Mouse (Mus musculus) retina, embryonic 14.5 days (tissue): Measurements from ENCODE around the gene Pglyrp1.
"Not testable (repeated sequence)": the region's sequence is repeated elsewhere in the genome, so short reads cannot be mapped to it uniquely, and the experiment has no call there.

Source experiments
- DNase-seq: peaks from one replicate; pipeline ENCODE4 v3.0.0-alpha.2; 2015; ENCODE audit warnings: low spot score

Pglyrp1 gene

DNA sequence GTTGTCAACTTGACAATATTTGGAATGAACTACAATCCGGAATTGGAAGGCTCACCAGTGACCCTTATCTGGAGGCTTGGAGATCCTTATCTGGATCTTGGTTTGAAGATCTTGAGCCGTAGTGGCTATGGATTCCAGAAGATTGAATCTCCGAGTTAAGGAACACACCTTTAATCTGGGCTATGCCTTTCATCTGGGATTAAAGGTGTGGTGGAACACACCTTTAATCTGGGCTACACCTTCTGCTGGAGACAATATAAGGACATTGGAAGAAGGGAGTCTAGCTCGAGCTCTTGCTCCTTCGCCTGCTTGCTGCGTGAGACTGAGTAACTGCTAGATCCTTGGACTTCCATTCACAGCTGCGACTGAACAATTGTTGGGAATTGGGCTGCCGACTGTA, at the start of gene Pglyrp1:
Gene Pglyrp1 (plus strand): TSS at position 301 of the 400 bp plus-strand sequence.
- DNase-seq: not testable (repeated sequence)

DNA sequence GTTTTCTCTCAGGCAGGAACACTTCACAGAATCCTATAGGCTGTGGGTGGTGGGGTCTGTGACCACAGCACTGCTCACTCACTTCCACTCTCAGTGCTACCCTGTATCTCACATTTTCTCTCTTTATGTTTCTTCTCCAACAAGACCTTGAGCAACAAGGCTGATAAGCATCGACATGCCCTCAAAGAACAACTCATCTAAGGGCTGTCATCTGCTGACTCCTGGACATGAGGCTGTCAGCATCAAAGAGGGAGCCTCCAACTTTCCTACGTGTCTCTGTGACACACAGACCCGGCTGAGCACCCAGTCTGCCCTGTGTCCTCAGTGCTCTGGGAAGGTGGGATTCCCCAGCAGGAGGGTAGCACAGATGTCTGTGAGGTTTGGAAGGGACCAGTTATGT, 49.6 kb upstream of the Pglyrp1 start, which contains the start of gene Psg17:
Gene Psg17 (minus strand): TSS at position 101 of the 400 bp plus-strand sequence.
- no peak for DNase-seq

DNA sequence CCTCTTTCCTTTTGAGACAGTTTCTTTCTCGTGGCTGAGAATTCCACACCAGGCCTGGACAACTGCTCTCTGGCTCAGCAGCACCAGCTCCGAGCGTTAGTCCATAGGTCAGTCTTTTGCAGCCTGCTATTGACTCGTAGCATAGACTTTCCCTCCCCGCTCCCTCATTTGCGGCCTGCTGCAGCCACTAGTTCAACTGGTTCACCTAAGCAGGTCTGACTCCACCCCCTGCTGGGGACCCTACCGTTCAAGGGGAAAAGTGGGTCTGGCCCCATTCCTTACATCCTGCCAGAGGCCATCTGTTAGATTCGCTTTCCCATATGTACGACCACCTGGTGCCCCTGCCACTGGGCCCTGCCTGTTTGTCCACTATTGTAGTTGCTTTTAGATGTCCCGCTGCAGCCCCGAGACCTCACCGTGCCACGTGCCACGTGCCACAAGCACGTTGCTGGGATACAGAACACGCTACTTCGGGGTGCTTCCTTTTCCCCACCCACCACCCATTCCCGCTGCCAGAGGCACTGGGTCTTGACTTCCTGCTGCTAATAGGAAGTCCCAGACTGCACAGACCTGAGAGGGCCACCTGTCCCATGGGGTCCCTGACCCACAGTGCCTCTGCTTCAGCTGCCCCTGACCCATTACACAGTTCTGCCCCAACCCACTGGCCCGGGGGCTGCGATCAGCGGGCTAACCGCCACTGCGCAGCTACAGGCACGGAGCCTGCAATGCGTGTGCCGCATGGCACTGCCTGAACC, 43.2 kb upstream of the Pglyrp1 start:
- no peak for DNase-seq

DNA sequence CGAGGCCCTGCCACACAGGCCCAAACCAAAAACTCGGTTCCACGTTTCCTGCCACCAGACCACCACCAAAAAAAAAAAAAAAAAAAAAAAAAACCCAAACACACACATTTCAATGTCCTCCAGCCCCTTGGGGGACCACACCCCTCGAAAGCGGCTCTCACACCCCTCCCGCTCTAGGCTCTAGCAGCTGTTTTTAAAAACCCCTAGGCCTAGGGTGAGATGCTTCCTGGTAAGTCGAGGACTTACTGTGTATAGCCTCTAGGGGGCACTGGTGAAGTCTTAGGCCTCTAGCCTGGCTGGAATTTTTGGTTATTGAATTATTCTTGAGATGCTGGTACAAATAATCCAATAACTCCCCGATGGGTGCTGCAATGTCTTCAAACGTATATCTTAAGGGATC, 42.5 kb upstream of the Pglyrp1 start:
- peak; percentile 45 for DNase-seq

DNA sequence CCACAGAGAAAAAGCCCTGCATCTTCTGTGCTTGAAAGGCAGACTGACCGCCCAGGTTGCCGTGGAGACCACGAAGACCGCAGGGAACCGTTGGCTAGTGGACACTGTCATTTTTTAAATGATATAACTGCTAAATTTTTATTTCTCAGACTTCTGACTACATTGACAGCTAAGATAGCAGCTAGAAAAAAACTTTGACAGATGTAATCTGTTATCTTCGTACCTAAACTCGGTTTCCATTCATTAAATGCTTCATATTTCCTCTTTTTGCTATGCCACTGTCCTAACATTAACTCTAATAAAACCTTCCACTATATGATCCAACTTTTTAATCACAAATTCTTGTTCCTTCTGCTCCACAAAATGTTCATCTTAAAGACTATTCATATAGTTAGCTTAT, 41.6 kb upstream of the Pglyrp1 start:
- DNase-seq: no peak

DNA sequence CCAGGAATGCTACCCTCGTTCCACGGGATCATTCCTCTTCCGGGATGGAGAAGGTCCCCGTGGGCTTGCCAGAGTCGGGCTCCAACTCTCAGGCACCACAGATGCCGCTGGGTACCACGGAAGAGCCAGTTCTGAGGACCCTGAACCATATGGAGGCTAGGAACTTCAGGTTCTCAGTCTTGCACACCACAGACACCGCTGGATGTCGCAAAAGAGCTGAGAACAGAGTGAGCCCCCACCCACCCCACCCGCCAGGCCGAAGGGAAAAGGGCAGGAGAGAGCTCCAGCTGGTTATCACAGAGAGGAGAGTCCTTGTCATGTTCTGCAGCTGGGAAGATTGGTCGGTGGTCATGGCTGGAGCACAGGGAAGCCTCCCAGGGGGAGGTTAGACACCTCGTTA, 38.8 kb upstream of the Pglyrp1 start:
- DNase-seq: no peak

DNA sequence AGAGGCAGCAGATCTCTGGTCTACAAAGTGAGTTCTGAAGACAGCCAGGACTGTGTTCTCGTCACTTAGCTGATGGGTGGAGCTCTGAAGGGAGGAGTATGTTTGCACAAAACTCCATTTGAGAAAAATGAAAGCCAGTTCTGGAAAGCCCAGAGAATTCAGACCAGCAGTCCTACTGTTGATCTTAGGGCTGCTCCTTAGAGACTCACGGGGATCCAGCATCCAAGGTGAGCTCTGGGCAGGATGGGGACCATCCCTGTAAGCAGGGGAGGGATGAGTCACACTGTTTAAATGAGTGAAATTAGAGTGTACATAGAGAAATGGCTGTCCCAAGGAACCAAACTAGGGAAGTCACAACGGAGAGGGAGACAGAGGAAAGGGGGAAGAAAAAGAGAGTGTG, 31.3 kb upstream of the Pglyrp1 start, which contains the start of gene Mill2:
Gene Mill2 (plus strand): TSS at position 102 of the 400 bp plus-strand sequence.
- no peak for DNase-seq

DNA sequence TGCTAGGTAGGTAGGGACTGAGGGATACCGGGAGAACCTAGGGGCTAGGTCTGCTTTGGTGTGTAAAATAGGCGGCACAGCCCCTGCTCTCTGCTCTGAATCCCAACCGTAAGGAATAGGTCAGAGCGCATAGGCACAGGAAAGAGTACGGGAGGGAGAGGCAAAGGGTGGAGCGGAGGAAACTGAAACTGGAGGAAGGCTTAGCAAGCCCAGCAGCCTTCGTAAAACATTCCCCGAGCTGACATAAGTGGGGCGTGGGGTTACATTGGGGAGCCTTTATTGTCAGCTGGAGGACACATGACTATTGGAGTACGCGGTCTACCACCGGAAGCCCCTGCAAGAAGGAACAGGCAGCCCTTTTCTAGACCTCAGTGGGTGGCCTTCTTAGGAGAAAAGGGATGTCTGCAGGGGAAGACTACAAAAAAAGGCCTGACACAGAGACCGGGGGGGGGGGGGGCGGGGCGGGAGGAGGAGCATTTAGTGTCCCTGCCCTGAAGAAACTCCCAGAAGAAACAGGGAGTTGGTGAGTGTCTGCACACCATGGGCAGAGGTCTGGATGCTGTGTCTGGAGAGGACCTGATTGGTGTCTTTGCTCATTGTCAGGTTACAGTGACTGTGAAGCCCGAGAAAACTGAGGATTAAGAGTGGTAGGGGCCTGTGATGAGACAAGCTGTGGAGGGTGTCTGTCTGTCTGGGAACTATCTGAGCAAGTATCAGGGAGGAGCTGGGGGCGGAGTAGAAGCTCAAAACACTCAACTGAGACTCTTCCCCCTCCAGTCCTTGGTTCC, 30.6 kb upstream of the Pglyrp1 start:
- peak; percentile 51 for DNase-seq

DNA sequence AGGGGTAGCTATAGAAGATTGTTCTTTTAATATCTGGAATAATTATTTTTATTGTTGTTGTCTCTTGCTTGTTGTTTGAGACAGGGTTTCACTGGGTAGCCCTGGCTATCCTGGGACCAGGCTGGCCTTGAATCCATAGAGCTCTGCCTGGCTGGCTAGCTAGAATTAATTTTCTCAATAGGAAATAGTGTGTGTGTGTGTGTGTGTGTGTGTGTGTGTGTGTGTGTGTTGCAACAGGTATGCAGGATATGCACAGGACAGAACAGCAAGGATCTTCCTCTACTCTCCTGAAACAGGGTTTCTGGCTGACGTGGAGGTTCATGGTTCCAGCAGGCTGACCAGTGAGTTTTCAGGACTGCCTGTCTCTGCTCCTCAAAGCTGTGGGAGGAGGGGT, 30.0 kb upstream of the Pglyrp1 start:
- DNase-seq: no peak

DNA sequence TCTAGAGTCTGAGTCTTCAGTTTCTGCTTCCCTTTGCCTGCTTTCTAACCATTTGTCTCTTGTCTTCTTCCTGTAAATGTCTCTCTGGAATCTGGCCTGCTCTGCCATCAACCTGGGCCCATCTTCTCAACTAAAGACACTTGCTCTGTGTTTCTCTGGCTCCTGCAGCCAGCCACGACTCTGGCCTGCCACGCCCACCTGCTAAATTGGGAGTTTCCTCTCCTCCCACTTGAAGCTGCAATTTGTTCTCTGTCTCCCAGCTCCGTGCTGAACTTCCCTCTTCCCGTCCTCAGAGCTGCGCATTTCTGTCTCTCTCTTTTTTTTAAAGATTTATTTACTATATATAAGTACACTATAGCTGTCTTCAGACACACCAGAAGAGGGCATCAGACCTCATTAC, 26.3 kb upstream of the Pglyrp1 start:
- DNase-seq: no peak

DNA sequence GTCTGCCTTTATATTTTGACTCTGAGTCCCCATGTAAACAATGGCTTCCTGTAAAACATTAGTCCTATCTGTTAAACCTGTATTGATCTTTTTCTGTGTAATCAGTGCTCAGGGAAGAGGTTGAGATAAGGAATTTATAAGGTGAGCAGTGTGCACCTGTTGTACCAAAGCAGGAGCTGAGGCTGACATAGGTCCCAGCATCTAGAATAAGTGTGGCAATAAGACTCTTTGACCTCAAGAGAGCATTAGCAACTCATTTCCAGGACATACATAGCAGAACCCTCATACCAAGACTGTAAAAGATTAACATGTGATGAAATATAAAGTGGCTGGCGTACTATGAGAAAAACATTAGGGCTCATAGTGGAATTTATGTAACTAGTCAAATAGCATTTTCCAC, 22.7 kb upstream of the Pglyrp1 start:
- DNase-seq: no peak

DNA sequence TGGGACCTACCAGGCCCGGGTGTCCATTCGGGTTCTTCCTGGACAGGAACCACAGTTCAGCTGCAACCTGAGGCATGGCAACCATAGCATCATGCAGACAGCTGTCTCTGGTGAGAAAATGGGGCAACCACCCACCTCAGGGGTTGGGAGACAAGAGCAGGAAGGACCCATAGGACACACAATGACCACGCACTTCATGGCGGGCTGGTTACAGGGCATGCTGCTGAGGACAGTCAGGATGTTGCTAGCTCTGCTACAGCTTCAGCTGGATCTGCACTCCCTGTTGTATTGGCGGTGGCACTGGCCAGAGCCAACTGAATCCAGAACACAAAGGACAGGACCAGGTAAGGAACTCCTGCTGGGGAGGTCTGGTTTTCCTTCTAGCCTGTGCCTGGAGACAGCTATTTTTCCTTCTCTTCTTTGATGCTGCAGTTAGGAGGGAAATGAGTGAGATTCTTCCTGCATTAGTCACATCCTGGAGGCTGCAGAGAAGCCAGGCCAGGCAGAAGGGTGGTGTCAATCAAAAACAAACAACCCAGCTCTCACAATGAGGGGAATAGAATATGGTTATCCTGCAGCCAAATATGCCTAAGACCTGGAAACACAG, 12.7 kb upstream of the Pglyrp1 start:
- no peak for DNase-seq

DNA sequence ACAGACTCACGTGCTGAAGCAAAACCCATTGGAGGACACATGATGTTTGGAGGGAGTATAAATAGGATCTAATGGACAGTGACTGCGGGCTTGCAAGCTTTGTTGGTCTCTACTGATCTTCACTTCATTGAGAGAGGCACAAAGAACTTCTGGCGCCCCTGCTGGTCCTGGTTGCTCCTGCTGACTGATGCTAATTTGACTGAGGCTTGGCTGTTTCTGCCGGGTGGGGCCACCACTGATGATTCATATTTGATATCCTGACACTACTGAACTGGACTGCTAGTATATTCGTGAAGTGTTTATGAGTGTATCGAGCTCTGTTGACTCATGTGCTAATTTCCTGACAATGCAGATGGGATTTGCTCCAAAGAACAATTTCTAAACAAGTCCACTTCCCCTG, 8.3 kb upstream of the Pglyrp1 start:
- no peak for DNase-seq

DNA sequence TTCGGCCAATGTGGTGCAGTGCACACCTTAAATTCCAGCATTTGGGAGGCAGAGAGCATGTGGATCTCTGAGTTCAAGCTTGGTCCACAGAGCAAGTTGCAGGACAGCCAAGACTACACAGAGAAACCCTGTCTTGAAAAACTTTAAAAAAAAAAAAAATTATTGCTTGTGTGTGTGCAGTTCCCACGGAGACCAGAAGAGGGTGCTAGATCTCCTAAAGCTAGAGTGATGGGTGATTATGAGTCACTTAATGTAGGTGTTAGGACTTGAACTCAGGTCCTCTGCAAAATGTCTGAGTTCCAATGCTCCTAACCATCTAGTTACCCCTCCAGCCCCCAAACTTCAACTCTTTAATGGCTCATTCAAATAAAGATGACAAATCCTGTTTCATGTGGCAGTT, 2.6 kb upstream of the Pglyrp1 start:
- DNase-seq: no peak

DNA sequence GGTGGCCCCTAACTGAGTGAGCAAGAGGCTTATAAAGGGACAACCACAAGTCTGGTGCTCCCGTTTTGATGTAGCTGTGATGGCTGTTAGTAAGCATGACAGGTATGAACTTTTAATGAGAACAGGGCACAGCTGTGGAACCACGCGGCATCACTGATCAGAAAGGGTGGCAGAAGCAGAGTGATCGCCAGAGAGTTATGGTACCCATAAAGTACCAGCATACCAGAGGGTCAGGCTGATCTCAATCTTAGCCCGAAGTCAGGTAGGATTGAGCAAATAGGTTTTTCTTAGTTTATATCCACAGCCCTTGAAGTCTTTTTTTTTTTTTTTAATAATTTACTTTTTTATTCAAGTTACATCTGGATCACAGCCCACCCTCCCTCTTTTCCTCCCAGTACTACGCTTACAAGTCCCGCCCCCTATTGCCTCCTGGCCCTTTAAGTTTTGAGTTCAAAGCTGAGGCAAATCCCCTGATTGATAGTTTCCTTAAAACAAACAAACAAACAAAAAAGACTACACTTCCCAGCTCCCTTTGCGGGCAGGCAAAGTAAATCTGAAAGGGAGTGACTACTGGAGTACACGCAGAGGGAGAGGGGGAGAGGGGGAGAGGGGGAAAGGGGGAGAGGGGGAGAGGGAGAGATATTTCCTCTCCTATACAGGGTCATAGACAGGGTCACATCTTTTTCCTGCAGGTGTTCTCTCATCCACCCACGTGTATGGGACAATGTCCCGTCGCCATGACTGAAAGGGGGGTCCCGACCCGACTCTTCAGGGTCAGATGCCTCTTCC, 1.1 kb downstream of the Pglyrp1 start:
- DNase-seq: no peak

DNA sequence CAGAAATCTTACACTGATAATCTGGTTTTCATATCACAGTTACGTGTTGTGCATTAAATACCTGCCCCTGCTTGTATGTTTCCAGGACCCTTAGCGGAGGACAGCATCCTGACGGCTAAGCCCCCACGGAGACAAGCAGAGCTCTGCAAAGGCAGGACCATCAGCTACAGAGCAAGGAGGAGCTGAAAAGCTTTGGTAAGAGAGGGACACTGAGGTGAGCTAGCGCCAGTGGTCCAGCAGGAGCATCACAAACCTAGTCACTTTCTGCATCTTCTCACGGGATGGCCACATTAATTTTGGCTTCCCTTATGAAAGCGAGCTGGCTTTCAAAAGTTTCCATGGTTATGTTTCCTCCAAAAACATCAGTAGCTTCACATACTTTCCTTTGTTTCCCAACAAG, 1.7 kb downstream of the Pglyrp1 start:
- no peak for DNase-seq

DNA sequence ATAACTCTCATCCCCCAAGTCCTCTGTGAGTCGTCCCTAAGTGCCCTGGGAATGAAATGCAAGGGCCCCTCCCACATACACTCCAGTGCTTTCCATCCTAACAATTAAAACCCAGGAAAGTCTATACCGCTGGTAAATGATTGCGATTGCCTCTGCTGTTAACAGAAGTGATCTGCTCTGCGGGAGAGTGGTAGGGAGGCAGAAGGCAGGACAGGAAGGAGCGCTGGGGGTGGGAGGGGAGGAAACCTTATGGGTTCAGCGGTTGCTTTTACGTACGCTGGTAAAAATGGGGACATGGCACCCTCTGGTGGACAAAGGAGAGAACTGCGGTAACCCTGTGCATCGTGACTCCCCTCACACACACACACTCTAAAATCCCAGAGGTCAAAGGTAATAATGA, 2.1 kb downstream of the Pglyrp1 start:
- DNase-seq: peak; percentile 92

DNA sequence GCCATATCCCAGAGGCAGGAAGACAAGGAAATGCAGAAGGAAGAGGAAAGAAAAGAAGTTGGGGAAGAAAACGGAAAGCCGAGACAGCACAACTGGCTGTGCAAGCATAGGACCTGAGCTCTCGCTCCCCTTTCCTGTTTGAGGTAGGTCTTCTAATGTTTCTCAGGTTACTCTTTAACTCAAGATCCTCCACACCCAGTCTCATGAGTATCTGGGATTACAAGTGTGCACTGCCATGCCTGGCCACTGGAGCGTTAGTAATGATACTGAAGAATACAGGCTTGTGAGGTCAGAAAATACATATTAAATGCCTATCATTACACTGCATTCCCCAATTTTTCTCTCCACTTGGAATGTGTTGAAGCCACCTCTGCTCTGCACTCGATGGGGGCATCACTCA, 4.2 kb downstream of the Pglyrp1 start:
- no peak for DNase-seq

DNA sequence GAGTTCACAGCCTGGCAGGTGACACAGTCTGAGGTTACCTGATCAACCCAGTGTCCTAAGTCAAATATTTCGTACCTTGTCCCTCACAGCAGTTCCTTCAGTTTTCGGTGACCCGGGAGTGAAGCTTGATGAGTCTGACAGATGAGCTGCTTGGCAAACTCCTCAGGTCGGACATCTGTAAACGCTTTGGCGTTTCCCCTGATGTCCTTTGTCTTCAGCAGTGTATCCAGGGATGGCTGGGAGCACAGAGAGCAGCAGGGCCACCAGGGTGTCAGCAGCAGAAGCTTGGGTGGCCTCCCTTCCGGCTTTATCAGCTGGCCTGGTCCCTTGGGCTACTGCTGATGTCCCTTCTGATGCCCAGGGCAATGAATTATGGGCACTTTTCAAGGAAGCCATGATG, 7.6 kb downstream of the Pglyrp1 start:
- DNase-seq: no peak

DNA sequence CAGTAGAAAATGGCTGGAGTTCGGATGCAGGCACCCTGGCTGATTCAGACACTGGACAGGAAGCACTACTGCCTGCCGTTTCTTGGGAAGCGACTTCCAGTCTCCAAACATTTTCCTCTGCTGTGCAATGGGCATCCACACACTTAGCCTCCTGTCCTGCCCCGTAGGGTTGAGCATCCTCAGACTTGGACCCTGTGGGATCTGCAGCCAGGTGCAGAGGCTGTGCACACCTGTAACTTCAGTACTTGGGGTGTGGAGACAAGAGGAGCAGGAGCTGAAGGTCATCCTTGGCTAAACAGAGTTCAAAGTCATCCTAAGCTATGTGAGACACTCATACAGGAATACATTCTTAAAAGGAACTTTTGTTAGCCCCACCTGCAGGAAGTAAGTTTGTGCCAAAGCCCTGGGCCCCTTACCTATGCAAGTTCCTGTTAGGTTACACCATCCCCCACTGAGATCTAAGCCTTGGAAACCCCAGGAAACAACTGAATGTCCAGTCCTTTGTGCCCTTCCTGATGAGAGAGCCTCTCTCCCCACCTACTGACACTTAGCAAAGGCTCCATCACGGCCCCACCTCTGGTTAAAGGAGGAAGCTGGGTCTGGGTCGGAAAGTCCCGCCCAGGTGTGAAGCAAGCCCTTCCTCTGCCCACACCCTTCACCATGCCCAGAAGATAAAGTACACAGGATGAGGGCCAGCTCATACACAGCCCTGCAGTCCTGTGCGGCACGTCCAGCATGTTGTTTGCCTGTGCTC, 13.0 kb downstream of the Pglyrp1 start:
- DNase-seq: no peak

DNA sequence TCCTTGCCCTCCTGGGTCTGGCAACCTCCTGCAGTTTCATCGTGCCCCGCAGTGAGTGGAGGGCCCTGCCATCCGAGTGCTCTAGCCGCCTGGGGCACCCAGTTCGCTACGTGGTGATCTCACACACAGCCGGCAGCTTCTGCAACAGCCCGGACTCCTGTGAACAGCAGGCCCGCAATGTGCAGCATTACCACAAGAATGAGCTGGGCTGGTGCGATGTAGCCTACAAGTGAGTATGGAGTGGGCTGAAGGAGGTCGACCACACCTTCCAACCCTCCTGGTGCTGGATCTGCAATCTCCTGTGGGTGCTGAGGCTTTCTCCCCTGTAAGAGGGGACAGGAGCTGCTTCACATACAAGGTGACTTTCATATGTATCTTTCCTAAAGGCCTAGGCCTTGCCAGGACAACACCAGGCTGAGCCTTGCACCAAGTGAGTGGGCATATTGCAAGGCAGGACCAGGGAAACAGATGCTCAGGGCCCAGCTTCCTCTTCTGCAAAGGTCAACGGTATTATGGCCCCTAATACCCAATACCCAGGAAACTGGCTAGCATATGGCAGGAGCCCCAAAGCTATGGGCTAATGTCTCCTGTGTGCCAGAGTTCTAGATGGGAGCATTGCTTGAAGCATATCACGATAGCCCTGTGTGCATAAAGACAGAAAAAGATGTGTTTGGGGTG, 13.8 kb downstream of the Pglyrp1 start:
- no peak for DNase-seq
